Mouse (Mus musculus) kidney, postnatal 25 days (tissue): ENCODE data around the gene Wfs1.
"Not testable (repeated sequence)": the region's sequence is repeated elsewhere in the genome, so short reads cannot be mapped to it uniquely, and the experiment has no call there.

Experiments
- DNase-seq, 2 experiments: peaks; one replicate each; pipeline ENCODE4 v3.0.0; 2021; ENCODE audit warnings: mixed read lengths in 2 of 2

The Wfs1 gene

DNA sequence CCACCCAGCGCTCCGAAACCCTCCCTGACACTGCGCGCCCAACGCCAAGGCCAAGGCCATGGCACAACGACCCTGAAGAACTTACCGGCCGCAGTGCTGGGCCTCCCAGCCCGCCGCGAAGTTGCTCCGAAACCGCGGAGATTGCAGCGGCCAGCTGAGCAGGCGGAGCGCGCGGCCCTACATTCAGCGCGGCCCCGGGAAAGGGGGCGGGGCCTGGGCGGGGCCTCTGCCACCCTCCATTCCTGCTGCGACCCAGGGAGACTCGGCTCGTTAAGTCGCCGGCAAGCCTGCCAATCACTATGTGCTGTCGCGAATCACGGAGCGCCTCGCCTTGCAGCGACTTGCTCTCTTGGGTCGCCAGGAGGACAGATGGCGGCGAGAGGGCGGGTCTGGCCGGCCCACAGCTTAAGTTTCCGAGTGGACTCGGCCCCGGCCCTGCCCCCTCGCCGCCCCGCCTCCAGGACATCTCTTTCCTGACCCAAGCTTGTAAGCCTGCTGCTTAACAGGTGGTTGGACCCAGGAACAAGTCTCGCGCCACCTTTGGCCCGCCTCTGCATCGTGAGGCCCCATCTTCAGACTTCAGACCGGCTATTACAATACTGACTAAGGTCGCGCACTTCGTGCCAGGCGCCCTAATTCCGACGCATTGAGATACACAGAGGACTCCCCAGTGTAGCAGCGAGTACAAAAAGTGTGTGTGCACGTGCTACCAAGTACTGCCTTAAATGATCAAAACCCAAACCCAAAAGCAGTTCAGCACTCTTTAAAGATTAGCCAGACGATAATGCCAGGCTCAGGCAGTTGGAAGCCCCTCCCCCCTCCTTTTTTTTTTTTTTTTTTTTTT lies at the start of gene Wfs1:
TSS of gene Wfs1 (minus strand) at position 425 of the 844 bp plus-strand sequence.
- peak; percentile 98 to 100 for DNase-seq

DNA sequence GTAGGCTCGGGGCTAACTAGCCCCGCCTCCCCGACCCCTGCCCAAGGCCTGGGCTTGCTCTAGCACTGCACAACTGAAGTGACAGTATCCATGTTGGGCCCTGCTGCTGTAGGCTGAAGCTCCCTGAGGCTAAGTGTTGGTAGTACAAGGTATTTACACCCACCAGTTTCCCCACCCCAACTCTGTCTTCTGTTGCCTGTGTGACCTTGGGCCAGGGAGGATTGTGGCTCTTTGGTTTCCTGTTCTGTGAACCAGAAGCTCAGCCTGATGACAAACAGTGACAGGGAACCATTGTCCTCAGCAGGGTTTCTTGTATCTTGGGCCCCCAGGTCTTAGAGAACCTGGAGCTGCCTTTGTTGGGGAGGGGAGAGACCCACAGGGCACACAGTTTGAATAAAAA lies 47.9 kb upstream of the Wfs1 start:
- DNase-seq, result no peak

DNA sequence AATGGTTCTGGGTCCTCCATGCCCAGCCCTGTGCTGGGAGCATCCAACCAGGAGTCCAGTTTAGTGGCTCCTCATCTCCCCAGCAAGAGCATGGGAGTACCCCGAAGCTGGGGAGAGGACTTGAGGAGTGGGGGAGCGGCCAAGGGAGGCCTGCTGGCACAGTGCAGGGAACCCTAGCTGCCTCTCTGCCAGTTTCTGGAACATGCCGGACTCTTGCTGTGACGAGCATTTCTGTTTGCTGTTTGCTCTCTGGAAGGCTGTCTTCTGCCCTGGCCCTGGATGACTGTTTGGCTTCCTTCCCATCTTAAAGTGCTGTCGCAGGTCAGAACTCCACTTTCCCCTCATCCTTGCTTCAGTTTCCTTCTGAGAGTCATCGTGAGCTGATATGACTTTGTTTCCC lies 46.9 kb upstream of the Wfs1 start:
- no peak for DNase-seq

DNA sequence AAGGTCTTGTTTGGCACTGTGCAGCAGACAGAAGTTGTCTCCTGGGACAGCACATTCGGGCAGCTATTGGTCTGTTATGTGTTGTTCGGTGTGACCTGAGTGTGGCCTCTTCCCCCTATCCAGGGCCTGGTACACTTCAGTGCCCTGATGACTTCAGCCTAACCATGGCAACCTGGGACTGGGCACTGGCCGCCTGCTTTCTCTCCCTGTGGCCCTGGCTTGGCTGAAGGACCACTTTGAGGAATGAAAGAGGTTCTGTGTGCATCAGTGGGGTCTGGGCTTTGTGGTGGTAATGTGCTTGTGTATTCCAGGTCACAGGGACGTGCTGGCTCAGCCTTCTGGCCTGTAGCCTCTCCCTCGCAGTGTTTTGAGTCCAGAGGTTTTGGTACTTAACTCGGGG lies 46.2 kb upstream of the Wfs1 start:
- DNase-seq, result no peak

DNA sequence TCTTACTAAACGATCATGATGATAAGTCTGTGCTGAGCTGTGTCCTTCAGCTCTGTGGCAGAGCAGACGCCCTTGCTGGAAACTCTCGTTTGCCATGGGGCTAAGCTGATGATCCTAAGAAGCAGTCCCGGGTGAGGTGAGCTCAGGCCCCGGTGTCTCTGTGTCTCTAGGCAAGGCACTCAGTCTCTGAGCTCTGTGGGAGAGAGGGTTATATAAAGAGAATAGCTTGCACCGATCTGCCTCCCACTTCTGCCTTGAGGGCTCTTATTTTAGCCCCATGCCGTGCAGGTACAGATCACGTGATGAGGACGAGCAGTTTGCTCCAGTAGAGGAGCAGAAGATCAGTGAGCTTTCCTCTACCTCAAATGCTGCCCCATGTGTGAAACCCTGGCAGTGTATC lies 41.7 kb upstream of the Wfs1 start:
- DNase-seq, result no peak

DNA sequence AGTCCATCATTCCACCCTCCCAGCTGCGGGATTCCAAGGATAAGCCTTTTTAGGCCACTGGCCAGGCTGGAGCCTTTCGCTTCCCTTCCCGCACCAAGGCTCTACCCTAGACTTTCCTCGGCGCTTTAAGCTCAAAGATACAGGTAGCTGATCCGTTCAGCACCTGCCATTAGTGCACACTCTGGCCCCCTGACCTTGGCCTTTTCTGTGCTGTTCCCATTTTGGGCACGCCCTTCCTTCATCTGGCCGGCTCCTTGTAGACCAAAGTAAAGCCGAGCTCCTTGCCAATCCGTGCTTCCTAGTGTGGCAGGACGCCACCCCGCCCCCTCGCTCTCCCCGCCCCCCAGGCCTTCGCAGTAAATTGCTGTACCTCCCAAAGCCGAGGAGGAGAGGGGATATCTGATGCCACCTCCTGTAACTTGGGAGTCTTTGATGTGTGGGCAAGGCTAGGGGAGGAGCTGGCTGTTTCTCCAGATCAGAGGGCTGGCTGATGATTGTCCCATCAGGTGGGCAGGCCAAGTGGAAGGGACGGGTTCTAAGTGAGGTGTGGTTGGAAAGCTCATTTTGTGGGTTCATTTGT lies 40.4 kb upstream of the Wfs1 start:
- no peak for DNase-seq

DNA sequence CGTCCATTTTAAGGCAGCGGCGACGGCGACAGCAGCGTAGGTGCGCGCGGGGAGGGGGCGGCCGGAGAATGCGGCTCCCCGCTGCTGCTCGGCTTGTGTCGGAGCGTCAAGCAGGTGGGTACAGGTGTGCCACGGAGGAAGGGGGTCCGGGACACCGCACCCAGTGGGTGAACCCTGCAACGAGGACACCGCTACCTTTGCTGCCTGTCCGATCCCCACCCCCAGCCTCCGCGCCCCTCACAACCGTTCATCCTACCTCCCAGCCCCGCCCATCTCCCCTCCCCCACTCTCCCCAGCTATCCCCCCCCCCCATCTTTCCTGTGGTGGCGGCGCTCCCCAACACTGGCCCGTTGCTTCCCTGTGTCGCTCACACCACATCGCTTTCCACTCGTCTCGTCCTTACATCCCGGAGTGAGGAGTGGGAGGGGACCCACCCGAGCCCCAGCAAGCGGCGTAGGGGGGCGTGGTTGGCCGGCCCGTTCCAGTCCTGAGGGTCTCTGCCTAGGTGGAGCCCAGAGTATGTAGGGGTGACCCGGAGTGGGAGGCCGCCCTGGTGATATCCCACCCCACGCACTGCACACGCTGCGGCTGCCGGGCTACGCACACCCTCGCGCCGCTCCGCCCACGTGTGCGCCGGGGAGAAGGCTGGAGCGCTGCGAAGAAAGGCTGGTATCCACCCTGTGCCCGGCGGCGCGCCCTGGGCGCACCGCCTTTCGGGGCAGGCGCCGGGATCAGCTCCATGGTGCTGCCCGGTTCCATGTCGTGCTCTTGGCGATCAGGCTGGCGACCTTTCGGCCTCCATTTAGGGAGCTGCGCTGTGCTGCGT lies 39.7 kb upstream of the Wfs1 start:
- DNase-seq, result no peak

DNA sequence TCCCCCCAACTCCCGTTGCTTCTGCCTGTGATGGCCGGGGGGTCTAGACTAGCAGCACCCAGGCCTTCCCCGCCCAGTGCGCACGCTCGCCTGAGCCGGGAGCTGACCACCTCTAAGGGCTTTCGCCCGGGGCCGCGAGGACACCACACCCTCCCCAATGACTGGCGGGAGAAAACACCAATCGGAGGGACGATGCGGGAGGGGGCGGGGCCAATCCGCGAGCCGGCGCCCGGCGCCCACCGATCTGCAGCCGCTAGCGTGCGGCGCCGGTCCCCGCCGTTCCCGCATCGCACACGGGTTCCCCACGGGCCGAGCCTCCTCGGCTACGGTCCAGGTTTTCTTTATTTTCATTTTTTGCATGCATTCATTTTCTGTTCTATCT lies 39.1 kb upstream of the Wfs1 start:
- peak; percentile 48 to 67 for DNase-seq

DNA sequence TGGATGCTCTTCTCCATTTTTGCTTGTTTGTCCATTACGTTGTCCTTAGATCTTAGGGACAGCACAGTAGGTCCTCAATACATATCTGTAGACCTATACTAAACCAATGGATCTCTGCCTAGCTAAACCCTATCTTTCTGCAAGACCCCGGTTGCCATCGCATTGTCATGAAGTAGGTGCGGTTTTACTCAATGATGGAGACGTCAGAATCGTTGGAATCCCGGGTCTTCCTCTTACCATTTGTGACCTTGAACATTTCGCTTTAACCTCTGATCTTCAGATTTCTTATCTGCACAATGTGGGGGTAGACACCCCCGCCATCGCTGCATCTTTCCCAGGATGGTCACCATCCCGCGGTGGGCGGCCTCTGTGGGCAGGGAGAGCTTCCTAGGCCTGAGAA lies 38.7 kb upstream of the Wfs1 start:
- DNase-seq, result no peak

DNA sequence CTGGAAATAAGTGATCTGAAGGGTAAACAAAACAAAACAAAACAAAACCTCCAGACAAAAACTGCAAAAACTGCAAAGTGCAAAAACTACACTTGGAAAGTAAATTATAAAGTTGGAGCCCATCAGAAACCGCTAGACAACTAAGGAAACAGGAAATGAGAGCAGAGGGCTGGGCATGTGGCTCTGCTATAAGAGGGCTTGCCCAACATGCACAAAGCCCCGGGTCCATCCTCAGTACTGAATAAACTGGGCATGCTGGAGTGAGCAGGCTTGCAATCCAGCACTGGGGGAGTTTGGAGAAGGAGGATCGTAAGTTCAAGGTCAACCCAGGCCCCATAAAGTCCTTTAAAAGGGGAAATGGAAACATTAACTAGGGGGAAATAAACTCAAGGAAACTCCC lies 28.2 kb upstream of the Wfs1 start:
- no peak for DNase-seq

DNA sequence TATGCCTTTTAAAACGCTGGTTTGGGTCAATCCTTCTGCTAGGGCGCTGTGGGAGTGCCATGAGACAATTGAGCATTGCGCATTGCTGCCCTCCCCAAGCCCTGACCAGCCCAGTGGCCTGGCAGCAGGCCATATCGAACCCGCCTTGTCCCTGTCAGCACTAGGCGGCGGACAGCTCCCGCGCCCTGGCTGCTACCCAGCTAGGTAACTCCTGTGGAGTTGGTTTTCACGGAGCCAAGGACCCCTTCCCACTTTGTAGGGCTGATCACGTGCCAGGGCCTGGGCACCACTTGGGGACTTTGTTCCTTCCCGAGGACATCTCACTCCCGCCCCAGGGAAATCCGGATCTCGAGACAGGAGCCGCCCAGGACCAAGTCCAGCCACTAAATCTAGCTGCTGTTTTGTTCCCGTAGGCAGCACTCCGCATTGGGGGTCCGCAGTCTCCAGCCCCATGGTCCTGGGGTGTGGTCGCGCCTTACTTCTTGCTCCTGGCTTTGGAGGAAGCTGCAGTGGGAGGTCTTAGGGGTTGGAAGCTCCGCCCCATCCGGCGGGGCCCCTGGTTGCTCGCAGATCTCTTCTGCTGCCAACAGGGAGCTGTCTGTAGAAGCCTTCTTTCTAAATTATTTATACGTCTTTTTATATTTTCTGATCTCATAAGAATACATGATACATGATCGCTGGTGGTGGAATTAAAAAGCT lies 26.8 kb upstream of the Wfs1 start:
- DNase-seq, result peak; percentile 48 to 51

DNA sequence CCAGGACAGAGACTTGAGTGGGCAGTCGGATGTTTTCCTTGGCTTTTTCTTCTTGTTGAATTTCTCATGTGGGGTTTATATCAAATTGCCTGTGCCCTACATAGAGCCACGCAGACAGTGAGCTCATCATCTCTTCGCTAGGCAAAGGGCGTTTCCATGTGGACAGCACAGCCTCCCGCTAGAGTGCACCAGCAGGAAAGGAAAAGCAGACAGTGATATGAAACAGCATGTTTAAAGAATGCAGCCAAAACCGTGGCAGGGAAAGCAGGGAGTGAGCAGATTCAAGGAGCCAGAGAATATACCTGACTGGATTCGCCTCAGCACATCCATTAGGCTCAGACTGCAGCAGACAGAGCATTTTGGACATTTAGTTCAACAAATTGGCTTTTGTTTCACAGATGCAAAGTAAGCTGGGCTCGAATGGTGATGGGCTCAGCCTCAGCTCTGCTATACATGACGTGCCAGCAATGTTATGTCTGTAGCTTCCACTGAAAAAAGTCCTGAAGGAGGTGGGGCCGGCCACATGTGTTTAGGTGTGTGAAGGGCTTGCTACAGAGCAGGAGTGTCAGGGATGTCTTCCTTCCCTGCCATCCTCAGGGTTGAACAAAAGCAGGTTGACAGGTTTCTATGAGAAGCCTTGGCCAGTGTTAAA lies 21.8 kb upstream of the Wfs1 start:
- DNase-seq, result no peak

DNA sequence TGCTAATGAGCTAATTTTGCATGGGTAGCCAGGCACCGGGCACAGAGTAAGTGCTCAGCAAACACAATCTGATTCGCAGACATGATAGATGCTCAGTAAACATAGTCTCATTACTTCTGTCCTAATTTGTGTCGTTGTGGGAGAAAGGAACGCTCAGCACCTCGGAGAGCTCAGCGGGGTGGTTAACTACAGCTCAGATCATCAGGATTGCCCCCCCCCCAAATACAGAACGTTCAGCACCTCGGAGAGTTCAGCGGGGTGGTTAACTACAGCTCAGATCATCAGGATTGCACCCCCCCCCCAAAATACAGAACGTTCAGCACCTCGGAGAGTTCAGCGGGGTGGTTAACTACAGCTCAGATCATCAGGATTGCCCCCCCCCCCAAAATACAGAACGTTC lies 20.8 kb upstream of the Wfs1 start:
- not testable (repeated sequence) for DNase-seq

DNA sequence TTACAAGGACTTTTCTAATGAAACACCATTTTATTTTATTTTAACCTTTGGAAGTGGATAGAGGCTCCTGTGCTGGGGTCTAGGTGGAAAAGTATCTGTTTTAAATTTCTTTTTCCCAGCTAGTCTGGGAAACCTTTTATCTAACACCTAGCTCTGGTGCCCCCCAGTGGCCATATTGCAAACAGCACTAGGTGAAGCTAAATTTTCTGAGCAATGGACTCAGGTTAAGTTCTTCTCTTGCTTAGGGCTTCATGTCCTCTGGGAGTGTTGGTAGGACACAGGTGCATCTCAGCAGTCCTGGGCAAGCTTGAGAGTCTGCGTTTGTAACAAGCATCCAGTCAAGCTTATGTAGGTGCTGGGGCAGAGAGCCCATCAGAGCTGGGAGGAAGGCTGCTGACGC lies 13.0 kb upstream of the Wfs1 start:
- peak; percentile 51 to 84 for DNase-seq

DNA sequence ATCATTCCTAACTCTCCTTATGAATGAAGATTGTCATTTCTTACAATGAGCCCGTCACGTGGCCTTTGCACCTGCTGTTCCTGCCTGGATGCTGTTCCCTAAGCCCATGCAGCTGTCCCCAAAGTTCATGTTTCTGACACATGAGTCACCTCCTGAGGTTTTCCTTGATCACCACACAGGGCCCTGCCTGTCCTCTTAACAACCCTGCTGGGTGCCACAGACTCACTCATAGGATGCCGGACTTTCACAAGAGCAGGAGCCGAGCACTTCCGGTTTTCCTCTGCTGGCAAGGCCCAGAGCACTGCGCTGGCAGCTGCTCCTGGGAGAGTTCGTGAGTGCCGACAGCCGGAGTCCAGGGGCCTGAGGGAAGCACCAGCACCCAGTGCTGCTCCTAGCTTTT lies 12.0 kb upstream of the Wfs1 start:
- no peak for DNase-seq

DNA sequence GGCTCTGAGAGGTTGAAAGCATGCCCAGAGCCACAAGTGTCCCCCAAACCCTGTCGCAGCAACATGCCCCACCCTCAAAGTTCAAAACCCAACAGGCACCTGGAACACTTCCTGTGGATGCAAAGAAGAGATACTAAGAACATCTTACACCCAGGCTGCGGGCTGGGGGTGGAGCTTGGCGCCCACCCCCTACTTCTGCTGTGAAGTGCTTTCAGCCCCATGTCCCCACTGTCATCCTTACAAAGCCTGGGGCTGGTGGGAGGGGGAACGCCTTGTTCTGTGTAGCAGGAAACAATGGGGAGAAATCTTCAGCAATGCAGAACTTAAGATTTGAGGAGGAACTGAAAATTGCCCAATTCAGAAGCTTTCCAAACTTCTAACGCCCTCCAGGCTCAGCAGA lies 9.0 kb upstream of the Wfs1 start:
- no peak for DNase-seq

DNA sequence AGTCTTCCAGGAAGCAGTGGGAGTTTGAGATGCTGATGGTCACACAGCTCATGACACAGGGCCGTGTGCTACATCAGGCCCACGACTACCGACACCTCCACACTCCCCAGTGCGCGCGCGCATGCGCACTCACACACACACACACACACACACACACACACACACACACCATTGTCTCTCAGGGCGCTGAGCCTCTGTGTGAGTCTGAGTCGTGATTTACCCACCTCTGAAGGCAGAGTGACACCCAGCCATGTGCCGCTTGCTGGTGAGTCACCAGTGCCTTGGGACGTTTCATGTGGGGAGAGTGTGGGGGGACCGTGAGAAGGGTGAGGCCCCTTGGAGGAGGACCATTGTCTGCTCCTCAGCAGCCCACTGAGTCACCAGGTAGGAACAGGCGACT lies 7.4 kb upstream of the Wfs1 start:
- no peak for DNase-seq

DNA sequence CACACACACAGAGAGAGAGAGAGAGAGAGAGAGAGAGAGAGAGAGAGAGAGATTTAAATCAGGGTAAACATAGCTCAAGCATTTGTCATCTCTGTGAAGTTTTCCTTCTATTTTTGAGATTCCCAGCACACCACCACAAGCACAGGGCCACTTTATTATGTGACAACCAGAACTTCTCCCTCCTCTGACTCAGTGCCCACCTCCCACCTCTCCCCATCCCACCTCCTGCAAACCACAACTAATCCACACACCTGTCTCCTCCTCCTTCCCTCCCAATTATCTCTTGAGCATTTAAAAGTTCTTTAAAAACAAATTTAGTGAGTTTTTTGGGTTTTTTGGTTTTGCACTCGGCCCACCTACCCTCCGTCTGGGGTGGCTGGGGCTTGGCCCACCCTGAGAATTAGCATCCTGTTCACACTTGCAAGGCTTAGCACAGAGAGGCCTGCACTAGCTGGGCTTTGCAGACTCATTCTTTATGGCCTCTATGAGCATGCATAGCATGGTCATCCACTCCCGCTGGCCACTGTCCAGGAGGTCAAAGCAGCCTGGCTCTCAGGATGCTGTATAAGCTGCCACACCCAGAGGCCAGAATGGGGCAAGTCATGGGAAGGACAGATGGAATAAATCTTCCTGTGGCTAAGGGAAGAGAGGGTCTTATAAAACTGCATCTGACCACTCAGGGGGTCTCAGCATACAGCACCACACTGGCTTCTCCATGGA lies 1.8 kb upstream of the Wfs1 start:
- DNase-seq, result peak in 1 of 2 experiments; percentile 23

DNA sequence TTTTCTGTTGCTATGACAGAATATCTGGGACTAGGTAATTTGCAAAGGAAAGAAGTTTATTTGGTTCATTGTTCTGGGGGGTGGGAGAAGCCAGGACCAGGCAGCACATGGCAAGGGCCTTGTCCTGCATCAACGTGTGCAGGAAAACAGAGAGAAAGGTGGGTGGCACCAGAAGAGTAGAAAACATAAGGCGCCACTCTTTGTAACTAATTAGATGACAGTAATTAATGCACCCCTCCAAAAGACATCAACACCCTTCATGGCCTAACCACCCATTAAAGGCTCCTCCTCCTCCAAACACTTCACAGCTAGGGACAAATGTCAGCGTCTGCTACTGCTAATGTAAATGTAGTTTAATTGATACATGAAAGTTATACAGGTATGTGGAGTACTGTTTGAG lies 1.2 kb upstream of the Wfs1 start:
- DNase-seq, result no peak

DNA sequence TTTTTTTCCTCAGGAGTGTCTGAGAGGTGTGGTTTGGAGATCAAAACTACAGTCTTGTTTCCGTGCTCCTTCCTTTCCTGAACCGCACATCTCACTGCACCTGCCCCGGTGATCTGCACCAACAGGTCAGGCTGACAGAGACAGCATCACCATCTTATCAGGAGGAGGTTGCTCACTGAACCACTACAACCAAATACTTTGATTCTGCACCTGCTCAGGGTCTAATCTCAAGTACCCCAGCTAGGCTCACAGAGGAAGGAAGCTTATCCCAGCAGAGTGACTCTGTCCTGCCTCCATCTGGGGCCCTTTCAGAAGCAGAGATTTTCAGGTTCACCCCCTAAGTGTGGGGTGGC lies 596 bp upstream of the Wfs1 start:
- no peak for DNase-seq

DNA sequence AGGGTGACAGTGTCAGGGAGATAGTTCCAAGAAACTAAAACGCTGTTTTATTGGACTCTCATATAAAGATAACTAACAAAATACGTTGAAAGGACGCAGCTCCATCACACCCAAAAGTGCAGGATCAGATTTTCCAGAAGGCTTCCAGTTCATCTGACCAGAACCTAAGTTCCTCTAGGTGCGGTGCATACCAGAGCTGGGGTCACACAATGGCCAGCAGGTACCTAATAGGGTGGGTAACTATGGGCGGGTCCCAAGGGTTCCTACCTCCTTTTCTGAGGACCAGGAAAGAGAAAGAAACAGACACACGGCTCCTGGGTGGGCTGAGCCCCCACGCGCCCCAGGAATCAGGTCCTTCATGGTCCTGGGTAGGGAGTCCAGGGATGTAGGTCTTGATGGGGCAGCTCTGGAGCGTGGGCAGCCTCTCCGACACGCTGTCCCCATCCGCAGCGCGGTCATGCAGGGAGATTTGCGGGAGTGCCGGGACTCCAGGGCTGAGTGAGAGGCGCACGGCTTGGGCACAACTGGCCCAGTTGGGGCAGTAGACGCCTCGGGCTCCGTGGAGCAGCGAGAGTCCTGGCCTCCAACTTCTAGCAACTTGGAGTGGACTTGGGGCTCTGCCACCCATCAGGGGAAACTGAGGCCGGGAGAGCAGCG lies 753 bp downstream of the Wfs1 start:
- DNase-seq, result no peak

DNA sequence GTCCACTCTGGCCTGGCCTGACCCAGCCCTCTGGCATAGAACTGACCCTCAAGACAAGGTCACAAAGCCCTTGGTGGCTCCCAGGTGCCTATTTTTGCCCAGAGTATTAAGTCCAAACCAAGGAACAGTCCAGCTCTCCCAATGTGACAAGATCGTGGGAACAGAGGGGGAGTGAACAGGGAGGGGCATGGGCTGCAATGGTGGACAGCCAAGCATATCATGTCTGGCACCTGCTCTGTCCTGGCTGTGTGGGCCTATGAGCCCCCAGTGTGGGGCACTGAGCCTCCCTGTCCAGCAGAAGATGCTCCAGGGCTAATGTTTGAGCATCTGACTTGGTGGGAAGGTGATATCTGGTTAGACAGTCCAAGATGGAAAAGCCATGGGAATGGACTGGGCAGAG lies 2.4 kb downstream of the Wfs1 start:
- DNase-seq, result no peak
